Mouse (Mus musculus) intestine, embryonic 16.5 days (tissue): ENCODE measurements around the gene Fam208b. TPM values are rescaled to one million over a fixed set of nuclear protein-coding genes. Genes with fewer than 3 reads are reported as not detected.

ENCODE experiments used
- ATAC-seq: fragments of 200-750 bp; cut with Nextera tagmentation; 2 replicates; pipeline ENCODE4 v1.8.0; 2017; ENCODE audit warnings: moderate TSS enrichment, moderate library complexity
- H3K27ac ChIP-seq: fragments of 300-500 bp; sonication (generic); 2 replicates; pipeline ENCODE4 v1.5.1; 2014; ENCODE audit warnings: mild to moderate bottlenecking, low read length
- H3K27me3 ChIP-seq: fragments of 300-500 bp; sonication (generic); replicated peaks from 2 replicates; pipeline ENCODE4 v1.6.1; 2014; ENCODE audit warnings: low read length, control low read depth, mixed read lengths; ENCODE audit not compliant: control insufficient read depth, insufficient read depth
- H3K36me3 ChIP-seq: fragments of 300-500 bp; sonication (generic); 2 replicates; pipeline ENCODE4 v1.6.1; 2014; ENCODE audit warnings: low read length, control low read depth; ENCODE audit not compliant: control insufficient read depth, insufficient read depth
- H3K4me1 ChIP-seq: fragments of 300-500 bp; sonication (generic); 2 replicates; pipeline ENCODE4 v1.6.1; 2014; ENCODE audit warnings: low read length, control low read depth, mixed read lengths; ENCODE audit not compliant: control insufficient read depth, insufficient read depth
- H3K4me2 ChIP-seq: fragments of 300-500 bp; sonication (generic); 2 replicates; pipeline ENCODE4 v1.6.1; 2014; ENCODE audit warnings: low read depth, low read length, control low read depth
- H3K4me3 ChIP-seq: fragments of 300-500 bp; sonication (generic); 2 replicates; pipeline ENCODE4 v1.5.1; 2014; ENCODE audit warnings: mild to moderate bottlenecking, low read length
- H3K9ac ChIP-seq: fragments of 300-500 bp; sonication (generic); 2 replicates; pipeline ENCODE4 v1.6.1; 2014; ENCODE audit warnings: low read depth, low read length
- H3K9me3 ChIP-seq: fragments of 300-500 bp; sonication (generic); 2 replicates; pipeline ENCODE4 v1.6.1; 2016; ENCODE audit warnings: low read length, control low read depth; ENCODE audit not compliant: control insufficient read depth
- WGBS: fragments of 180-500 bp; shearing (Covaris S2); extraction: QIAGEN DNeasy Blood & Tissue Kit; methylation state at CpG from one replicate; pipeline ENCODE4 v1.1.7; 2014; 5-methylcytosine and 5-hydroxymethylcytosine counted together
- polyA plus RNA-seq: library from polyadenylated mRNA; unstranded; fragments of >200 nt; fragmentation: Nextera tagmentation; extraction: Ambion mirVana; gene quantifications from 2 replicates; pipeline ENCODE4 v1.2.1, GENCODE M21; 2015

Fam208b gene
- polyA plus RNA-seq, 1 experiment from 2014 or later, result 7.3 TPM

DNA sequence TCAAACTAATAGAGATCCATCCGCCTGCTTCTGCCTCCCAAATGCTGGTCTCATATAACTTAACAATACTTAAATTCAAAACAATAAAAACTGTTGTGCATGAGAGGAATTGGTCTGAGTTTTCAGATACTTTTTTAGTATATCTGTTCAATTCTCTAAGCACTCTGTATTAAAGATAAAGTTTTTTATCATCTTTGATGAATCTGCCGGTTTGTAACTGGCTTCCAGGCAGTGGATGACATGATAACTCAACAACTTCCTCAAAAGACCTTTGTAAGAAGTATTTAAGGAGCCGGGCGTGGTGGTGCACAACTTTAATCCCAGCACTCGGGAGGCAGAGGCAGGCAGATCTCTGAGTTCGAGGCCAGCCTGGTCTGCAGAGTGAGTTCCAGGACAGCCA is 14.7 kb downstream of the Fam208b start:
- Histone ChIP-seq H3K27me3 (no peaks in the 10 kb centered on the region), H3K9ac (no peak overlapping the region), H3K4me1 (no peaks in the 10 kb centered on the region), H3K9me3 (no peaks in the 10 kb centered on the region), H3K36me3 (peaks cover 2% of the 10 kb centered on the region; the same call in 1 of the 2 replicates), H3K4me2 (no peak overlapping the region), H3K4me3 (no peak overlapping the region), H3K27ac (no peak overlapping the region)
- no peak for ATAC-seq
- WGBS, result 92% methylated on average over 6 of the region's 6 CpGs

- no peak for ATAC-seq
- peaks cover 5% of the 10 kb centered on the region for H3K36me3 ChIP-seq
- WGBS, result 69% methylated on average over 1 of the region's 1 CpGs
Measured at GRCm38 (mm10) chr13:3594311-3594710, 16.6 kb downstream of the Fam208b start.

GRCm38 (mm10) chr13:3590789-3591188 is 20.1 kb downstream of the Fam208b start:
- Histone ChIP-seq H3K4me2 (no peak overlapping the region), H3K36me3 (peaks cover 5% of the 10 kb centered on the region), H3K9ac (no peak overlapping the region), H3K27ac (no peak overlapping the region), H3K27me3 (no peaks in the 10 kb centered on the region), H3K4me1 (no peaks in the 10 kb centered on the region), H3K9me3 (no peaks in the 10 kb centered on the region), H3K4me3 (no peak overlapping the region)
- ATAC-seq, result no peak
- 92% methylated on average over 3 of the region's 3 CpGs for WGBS

More at GRCm38 (mm10) chr13:3594311-3594710, 16.6 kb downstream of the Fam208b start:
- Histone ChIP-seq H3K9ac (no peak overlapping the region), H3K4me3 (no peak overlapping the region), H3K9me3 (no peaks in the 10 kb centered on the region), H3K4me1 (no peaks in the 10 kb centered on the region), H3K27ac (no peak overlapping the region), H3K27me3 (no peaks in the 10 kb centered on the region), H3K4me2 (no peak overlapping the region)

DNA sequence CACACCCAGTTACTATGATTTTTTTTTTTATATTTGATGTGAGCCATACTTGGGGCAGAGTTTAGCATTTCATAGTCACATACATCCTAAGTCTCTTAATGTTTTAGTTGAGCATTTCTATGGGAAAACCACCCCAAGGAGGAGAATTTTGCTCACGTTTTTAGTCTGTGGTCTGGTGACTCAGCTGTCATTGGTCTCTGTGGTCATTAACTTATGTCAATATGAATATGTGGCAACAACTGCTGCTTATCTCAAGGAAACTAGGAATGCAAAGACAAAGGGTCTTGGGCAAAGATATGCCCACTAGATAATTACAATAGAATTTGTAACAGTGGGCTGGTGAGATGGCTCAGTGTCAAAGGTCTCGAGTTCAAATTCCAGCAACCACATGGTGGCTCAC is 47.0 kb downstream of the Fam208b start:
- H3K36me3 ChIP-seq, result peaks cover 11% of the 10 kb centered on the region

DNA sequence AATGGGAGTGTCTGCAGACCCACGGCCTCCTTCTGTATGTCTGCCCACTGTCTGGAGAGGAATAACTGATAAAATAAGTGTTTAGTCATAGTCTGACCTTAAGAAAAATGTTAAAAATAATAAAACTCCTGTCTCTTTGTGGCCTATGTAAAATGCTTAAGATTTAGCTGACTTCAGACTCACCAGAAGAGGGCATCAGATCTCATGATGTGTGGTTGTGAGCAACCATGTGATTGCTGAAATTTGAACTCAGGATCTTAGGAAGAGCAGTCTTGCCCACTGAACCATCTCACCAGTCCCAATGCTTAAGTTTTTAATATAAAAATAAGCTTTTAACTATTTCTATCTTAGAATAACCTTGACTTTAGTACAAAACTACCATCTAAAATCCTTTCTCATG is 47.8 kb downstream of the Fam208b start:
- no peak overlapping the region for H3K27ac ChIP-seq
- H3K9ac ChIP-seq, result no peak overlapping the region
- no peak for ATAC-seq
- no peak overlapping the region for H3K4me2 ChIP-seq
- H3K9me3 ChIP-seq, result no peaks in the 10 kb centered on the region
- WGBS, result 87% methylated on average over 1 of the region's 1 CpGs
- H3K4me1 ChIP-seq, result no peaks in the 10 kb centered on the region
- no peaks in the 10 kb centered on the region for H3K27me3 ChIP-seq
- H3K36me3 ChIP-seq, result peaks cover 11% of the 10 kb centered on the region
- H3K4me3 ChIP-seq, result no peak overlapping the region

More for the DNA sequence above, 47.0 kb downstream of the Fam208b start:
- Histone ChIP-seq H3K4me3 (no peak overlapping the region), H3K27ac (no peak overlapping the region), H3K9me3 (no peaks in the 10 kb centered on the region), H3K9ac (no peak overlapping the region), H3K4me1 (no peaks in the 10 kb centered on the region), H3K4me2 (no peak overlapping the region), H3K27me3 (no peaks in the 10 kb centered on the region)
- 67% methylated on average over 2 of the region's 2 CpGs for WGBS
- ATAC-seq, result no peak

GRCm38 (mm10) chr13:3547856-3548255 is 63.1 kb downstream of the Fam208b start:
- peaks cover 11% of the 10 kb centered on the region for H3K4me1 ChIP-seq
- H3K4me2 ChIP-seq, result no peak overlapping the region
- H3K9me3 ChIP-seq, result no peaks in the 10 kb centered on the region
- no peak overlapping the region for H3K4me3 ChIP-seq
- 0 out of 2 replicates have a peak, but pooled peaks cover 10% of the 10 kb centered on the region for H3K36me3 ChIP-seq
- H3K9ac ChIP-seq, result no peak overlapping the region
- no peaks in the 10 kb centered on the region for H3K27me3 ChIP-seq
- 85% methylated on average over 6 of the region's 6 CpGs for WGBS
- H3K27ac ChIP-seq, result no peak overlapping the region
- no peak for ATAC-seq

DNA sequence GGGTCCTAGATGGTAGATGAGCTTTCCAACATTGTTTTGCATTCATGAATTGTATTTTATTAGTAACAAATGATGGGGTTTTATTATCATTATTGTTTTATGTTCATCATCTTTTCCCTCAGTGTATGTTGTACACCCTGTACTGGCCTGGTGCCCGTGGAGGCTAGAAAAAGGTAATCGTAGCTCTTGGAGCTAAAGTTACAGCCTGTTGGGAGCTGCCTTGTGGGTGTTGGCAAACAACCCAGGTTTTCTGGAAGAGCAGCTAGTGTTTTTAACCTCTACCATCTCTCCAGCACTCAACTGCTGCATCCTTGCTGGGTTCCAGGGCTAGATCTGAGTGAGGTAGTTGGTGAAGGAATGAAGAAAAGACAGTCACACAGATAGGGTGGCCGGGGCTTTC is 63.5 kb downstream of the Fam208b start:
- H3K9me3 ChIP-seq, result no peaks in the 10 kb centered on the region
- peaks cover 11% of the 10 kb centered on the region for H3K4me1 ChIP-seq
- no peak overlapping the region for H3K4me2 ChIP-seq
- WGBS, result 77% methylated on average over 3 of the region's 3 CpGs
- no peak overlapping the region for H3K27ac ChIP-seq
- no peak overlapping the region for H3K9ac ChIP-seq
- H3K27me3 ChIP-seq, result no peaks in the 10 kb centered on the region
- H3K4me3 ChIP-seq, result no peak overlapping the region
- 0 out of 2 replicates have a peak, but pooled peaks cover 10% of the 10 kb centered on the region for H3K36me3 ChIP-seq
- ATAC-seq, result no peak

GRCm38 (mm10) chr13:3544925-3545324 is 66.0 kb downstream of the Fam208b start:
- H3K36me3 ChIP-seq, result 0 out of 2 replicates have a peak, but pooled peaks cover 8% of the 10 kb centered on the region
- no peaks in the 10 kb centered on the region for H3K9me3 ChIP-seq
- H3K4me3 ChIP-seq, result no peak overlapping the region
- no peak overlapping the region for H3K4me2 ChIP-seq
- H3K27me3 ChIP-seq, result no peaks in the 10 kb centered on the region
- H3K4me1 ChIP-seq, result peaks cover 25% of the 10 kb centered on the region
- no peak overlapping the region for H3K9ac ChIP-seq
- WGBS, result 66% methylated on average over 5 of the region's 5 CpGs
- peak; percentile 85 for ATAC-seq
- no peak overlapping the region for H3K27ac ChIP-seq

- Histone ChIP-seq H3K27me3 (no peaks in the 10 kb centered on the region), H3K36me3 (0 out of 2 replicates have a peak, but pooled peaks cover 8% of the 10 kb centered on the region), H3K4me1 (peaks cover 25% of the 10 kb centered on the region), H3K9me3 (no peaks in the 10 kb centered on the region), H3K4me2 (no peak overlapping the region), H3K9ac (no peak overlapping the region), H3K27ac (no peak overlapping the region), H3K4me3 (no peak overlapping the region)
- WGBS, result 89% methylated on average over 4 of the region's 4 CpGs
- ATAC-seq, result 0 out of 2 replicates have a peak, but pooled peaks have one; percentile 1
Measured at GRCm38 (mm10) chr13:3544077-3544874, 66.6 kb downstream of the Fam208b start.
